Mouse (Mus musculus): ENCODE measurements around the gene Nat8l. TPM values are rescaled to one million over a fixed set of nuclear protein-coding genes. Genes with fewer than 3 reads are reported as not detected.

Gene Nat8l
- 17.2 and 19.2 TPM in 2 replicates for polyA plus RNA-seq (2012; rRNA removed)

DNA sequence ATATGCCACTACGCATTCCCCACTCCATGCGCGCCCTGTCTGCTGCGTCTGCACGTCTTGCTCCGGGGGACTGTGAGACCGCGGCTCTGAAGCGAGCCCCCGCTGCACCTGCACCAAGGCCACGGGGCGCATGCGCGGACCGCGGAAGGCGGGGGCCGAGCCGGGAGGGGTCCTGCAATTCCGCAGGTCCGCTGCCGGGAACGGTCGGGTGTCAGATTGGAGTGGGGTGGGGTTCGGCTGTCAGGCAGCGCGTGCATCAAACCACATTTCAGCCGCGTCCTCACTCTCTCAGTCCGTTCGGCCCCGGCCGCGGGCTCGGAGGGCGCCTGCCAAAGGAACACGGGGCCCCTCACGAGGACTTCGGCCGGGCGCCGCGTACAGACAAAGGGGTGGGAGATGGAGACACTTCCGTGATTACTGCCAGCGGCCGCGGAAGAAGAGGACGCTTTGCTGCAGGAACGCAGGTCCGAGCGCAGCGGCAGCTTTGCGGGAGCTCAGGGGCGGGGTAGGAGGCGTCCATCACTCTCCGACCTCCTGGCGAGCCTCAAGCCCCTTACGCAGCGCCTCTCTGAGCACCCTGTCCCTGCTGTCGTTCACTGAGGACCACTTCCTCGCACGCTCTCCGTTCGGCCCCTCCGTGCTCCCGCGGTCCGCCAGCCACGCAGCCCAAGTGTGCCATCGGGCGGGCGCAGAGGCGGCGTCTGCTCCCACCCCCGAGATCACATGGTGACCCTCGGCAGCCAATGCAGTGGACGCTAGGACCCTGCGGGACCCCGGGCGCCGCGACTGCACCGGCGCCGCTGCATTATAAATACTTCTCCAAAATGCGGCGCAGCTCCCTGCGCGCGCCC, at the start of gene Nat8l:
TSS of gene Nat8l (plus strand) at position 142 of the 851 bp plus-strand sequence.

DNA sequence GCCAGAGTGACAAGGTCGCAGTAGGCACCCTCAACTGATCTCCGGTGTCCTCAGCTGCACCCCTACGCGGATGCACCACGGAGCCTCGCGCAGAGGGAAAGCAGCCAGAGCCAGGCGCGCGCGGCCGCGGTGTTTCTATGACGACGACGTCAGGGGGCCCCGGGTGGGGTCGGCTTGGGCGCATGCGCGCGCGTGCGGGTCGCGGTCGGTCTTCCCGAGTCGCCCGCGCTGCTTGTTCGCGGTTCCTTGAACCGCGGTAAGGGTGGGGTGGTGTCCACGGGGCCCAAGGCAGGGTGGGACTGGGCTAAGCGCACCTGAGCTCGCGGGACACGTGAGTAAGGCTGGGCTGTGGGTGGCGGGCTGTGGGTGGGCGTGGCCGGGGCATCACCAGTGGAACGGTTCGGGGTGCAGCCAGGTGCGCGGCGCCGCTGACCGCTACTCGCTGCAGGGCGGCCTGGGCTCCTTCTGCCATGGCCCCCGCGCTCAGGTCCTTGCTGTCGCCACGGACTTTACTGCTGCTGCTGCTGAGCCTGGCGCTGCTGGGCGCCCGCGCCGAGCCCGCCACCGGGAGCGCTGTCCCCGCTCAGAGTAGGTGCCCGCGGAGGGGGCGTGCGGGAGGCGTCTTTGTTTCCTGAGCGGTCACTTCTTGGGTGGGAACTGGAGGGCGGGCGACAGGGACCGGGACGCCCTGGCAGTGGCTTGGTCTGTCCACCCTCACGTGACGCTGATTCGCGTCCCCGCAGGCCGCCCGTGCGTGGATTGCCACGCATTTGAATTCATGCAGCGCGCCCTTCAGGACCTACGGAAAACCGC, 12.3 kb upstream of the Nat8l start, which contains the start of gene Gm1673:
TSS of gene Gm1673 (plus strand) at position 125 of the 813 bp plus-strand sequence.

Other genes with a start within 250 kb of the Nat8l start
- gene Letm1, start 213.2 kb upstream of the Nat8l start, polyA plus RNA-seq (2012; rRNA removed): 43.5 and 47.8 TPM in 2 replicates
- gene Nsd2, start 175.3 kb upstream of the Nat8l start, polyA plus RNA-seq (2012; rRNA removed): 104 TPM in 2 replicates
- 39.1 and 41.6 TPM in 2 replicates for gene Nelfa, start 59.6 kb upstream of the Nat8l start, polyA plus RNA-seq (2012; rRNA removed)
- gene Gm1673, start 12.6 kb upstream of the Nat8l start, polyA plus RNA-seq (2012; rRNA removed): 560 and 649 TPM in 2 replicates
- gene Poln, start 173.5 kb downstream of the Nat8l start, polyA plus RNA-seq (2012; rRNA removed): 0.44 and 0.71 TPM in 2 replicates
- gene Haus3, start 173.5 kb downstream of the Nat8l start, polyA plus RNA-seq (2012; rRNA removed): 5.7 and 6.1 TPM in 2 replicates
- gene Mxd4, start 191.7 kb downstream of the Nat8l start, polyA plus RNA-seq (2012; rRNA removed): 81.3 and 85.4 TPM in 2 replicates